Mouse (Mus musculus) urinary bladder, postnatal 4 days (tissue): ENCODE results near the gene Sde2.
A peak's percentile ranks its signal among the peaks of the same experiment; 100 is the strongest.

Experiments
- DNase-seq, 2 experiments: peaks; one replicate each; pipeline ENCODE4 v3.0.0; 2021 to 2022; ENCODE audit warnings: low spot score in 2 of 2

The Sde2 gene

GRCm38 (mm10) chr1:180888556-180889042 is 37.7 kb downstream of the Sde2 start:
- DNase-seq: peak; percentile 80 to 90

GRCm38 (mm10) chr1:180889172-180889571 is 38.2 kb downstream of the Sde2 start:
- no peak for DNase-seq

GRCm38 (mm10) chr1:180889841-180890240 is 38.9 kb downstream of the Sde2 start:
- no peak for DNase-seq

- DNase-seq: no peak
Measured at GRCm38 (mm10) chr1:180892808-180893207, 41.9 kb downstream of the Sde2 start, which contains the start of gene Lefty2. Gene Lefty2 (plus strand): TSS chr1:180893108.

GRCm38 (mm10) chr1:180894088-180894987 is 43.4 kb downstream of the Sde2 start:
- peak in 1 of 2 experiments; percentile 27 for DNase-seq

GRCm38 (mm10) chr1:180901107-180901506 is 50.2 kb downstream of the Sde2 start:
- DNase-seq: no peak

GRCm38 (mm10) chr1:180902915-180903314 is 52.0 kb downstream of the Sde2 start:
- peak in 1 of 2 experiments; percentile 56 for DNase-seq

GRCm38 (mm10) chr1:180903666-180904038 is 52.7 kb downstream of the Sde2 start:
- no peak for DNase-seq

GRCm38 (mm10) chr1:180904039-180904814 is 53.3 kb downstream of the Sde2 start, which contains the start of gene Pycr2:
Gene Pycr2 (plus strand): TSS chr1:180904293.
- DNase-seq: peak; percentile 89 to 96

- DNase-seq: peak in 1 of 2 experiments; percentile 52
Measured at GRCm38 (mm10) chr1:180904815-180905080, 53.8 kb downstream of the Sde2 start.

GRCm38 (mm10) chr1:180905307-180905706 is 54.4 kb downstream of the Sde2 start:
- DNase-seq: no peak

- peak in 1 of 2 experiments; percentile 58 for DNase-seq
Measured at GRCm38 (mm10) chr1:180905876-180906275, 54.9 kb downstream of the Sde2 start.

- DNase-seq: no peak
Measured at GRCm38 (mm10) chr1:180906461-180907147, 55.7 kb downstream of the Sde2 start.

GRCm38 (mm10) chr1:180911138-180911537 is 60.2 kb downstream of the Sde2 start:
- DNase-seq: no peak

GRCm38 (mm10) chr1:180911653-180912287 is 60.8 kb downstream of the Sde2 start:
- DNase-seq: peak in 1 of 2 experiments; percentile 31

- DNase-seq: no peak
Measured at GRCm38 (mm10) chr1:180912792-180913191, 61.9 kb downstream of the Sde2 start.

GRCm38 (mm10) chr1:180913797-180914196 is 62.9 kb downstream of the Sde2 start:
- DNase-seq: no peak

- DNase-seq: no peak
Measured at GRCm38 (mm10) chr1:180916425-180916824, 65.5 kb downstream of the Sde2 start.

- DNase-seq: no peak
Measured at GRCm38 (mm10) chr1:180917053-180917452, 66.1 kb downstream of the Sde2 start.
